Mouse (Mus musculus): ENCODE data around the gene C5ar2. TPM values are rescaled to one million over a fixed set of nuclear protein-coding genes. Genes with fewer than 3 reads are reported as not detected.

Gene C5ar2
- polyA plus RNA-seq, 1 experiment from 2014 or later, result 1.2 TPM

DNA sequence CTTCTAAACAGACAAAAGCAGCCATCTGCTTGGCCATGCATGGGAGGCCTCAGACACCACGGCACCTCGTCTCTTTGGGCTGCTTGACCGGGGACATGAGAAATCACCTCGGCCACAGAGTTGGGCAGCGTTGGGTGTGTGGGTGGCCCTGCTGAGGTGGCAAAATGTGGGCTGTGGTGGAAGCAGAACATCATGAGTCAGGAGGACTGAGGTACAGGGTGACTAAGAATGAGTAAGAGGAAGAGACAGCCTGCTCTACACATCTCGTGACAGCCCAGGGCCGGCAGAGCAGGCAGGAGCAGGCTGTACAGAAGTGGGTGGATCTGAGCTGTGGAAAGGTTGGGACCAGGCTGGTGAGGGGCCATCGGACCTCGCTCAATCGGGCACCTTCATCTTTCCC lies 36.5 kb downstream of the C5ar2 start:
- Histone ChIP-seq H3K9ac (replicated peaks) (no peak overlapping the region), H3K4me3 (ENCODE audit: low read depth, low read length) (no peak overlapping the region), H3K27ac (ENCODE audit: low read depth) (0 out of 2 replicates have a peak overlapping the region, but pooled peaks have one; percentile 18), H3K4me2 (ENCODE audit: low read depth, low read length) (no peak overlapping the region), H3K36me3 (replicated peaks; ENCODE audit: insufficient read depth, low read length) (peaks cover 36% of the 10 kb centered on the region), H3K9me3 (ENCODE audit: low read length) (no peaks in the 10 kb centered on the region), H3K27me3 (ENCODE audit: insufficient read depth, low read length) (no peaks in the 10 kb centered on the region), H3K4me1 (ENCODE audit: insufficient read depth) (no peaks in the 10 kb centered on the region)
- peak; percentile 77 for ATAC-seq
- DNase-seq, result no peak
- TF ChIP-seq EP300 (IDR thresholded peaks at IDR 0.05; ENCODE audit: low read depth) (no peak), CTCF (IDR thresholded peaks at IDR 0.05; ENCODE audit: low read depth) (no peak)
- WGBS (ENCODE audit: insufficient replicate concordance), result 77% methylated on average over 10 of the region's 10 CpGs

DNA sequence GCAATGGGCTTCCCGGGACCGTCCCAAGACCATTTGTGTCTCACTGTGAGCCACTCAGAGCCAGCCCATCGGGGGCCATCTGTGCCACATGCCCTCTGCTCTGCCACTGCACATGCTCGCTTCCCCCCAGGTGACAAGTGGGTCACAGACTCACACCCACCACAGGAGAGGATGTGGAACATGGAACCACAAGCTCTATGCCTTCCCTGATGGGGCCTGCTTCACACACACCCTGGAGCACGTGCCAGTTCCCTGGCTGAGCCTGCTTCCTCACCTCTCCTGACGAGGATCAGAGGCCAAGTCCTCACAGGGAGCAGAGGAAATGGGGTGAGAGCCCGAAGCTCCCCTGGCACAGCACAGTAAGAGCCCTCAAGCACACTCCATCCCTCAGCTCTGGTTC lies 36.9 kb downstream of the C5ar2 start:
- H3K27ac ChIP-seq (ENCODE audit: low read depth), result no peak overlapping the region
- 69% methylated on average over 7 of the region's 7 CpGs for whole genome bisulfite sequencing (ENCODE audit: insufficient replicate concordance)
- DNase-seq, result no peak
- no peaks in the 10 kb centered on the region for H3K4me1 ChIP-seq (ENCODE audit: insufficient read depth)
- H3K9me3 ChIP-seq (ENCODE audit: low read length), result no peaks in the 10 kb centered on the region
- H3K36me3 ChIP-seq (replicated peaks; ENCODE audit: insufficient read depth, low read length), result peaks cover 35% of the 10 kb centered on the region
- no peak overlapping the region for H3K9ac ChIP-seq (replicated peaks)
- H3K27me3 ChIP-seq (ENCODE audit: insufficient read depth, low read length), result no peaks in the 10 kb centered on the region
- ATAC-seq, result peak; percentile 28; the same call in 1 of the 2 replicates
- TF ChIP-seq EP300 (IDR thresholded peaks at IDR 0.05; ENCODE audit: low read depth), result no peak
- TF ChIP-seq CTCF (IDR thresholded peaks at IDR 0.05; ENCODE audit: low read depth), result no peak
- H3K4me2 ChIP-seq (ENCODE audit: low read depth, low read length), result no peak overlapping the region
- H3K4me3 ChIP-seq (ENCODE audit: low read depth, low read length), result no peak overlapping the region

DNA sequence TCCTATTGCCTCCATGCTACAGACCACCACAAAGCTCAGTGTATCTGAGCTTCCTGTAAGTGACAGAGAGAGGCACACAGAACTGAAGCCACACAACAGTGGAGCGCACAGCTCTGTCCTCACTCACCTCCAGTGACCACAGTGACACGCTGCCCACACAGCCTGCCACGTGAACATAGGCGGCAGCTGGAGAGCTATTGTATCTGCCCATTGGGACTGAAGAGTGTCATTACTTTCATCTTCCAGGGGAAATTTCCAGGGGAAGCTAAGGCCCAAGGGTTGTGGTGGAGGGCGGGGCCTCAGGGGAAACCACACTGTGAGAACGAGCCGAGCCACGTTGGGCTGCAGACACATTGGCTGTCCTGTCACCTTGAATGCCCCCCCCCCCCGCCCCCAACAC lies 39.2 kb downstream of the C5ar2 start:
- Histone ChIP-seq H3K4me3 (ENCODE audit: low read depth, low read length) (no peak overlapping the region), H3K9ac (replicated peaks) (no peak overlapping the region), H3K4me1 (ENCODE audit: insufficient read depth) (no peaks in the 10 kb centered on the region), H3K9me3 (ENCODE audit: low read length) (no peaks in the 10 kb centered on the region), H3K27me3 (ENCODE audit: insufficient read depth, low read length) (no peaks in the 10 kb centered on the region), H3K36me3 (replicated peaks; ENCODE audit: insufficient read depth, low read length) (peaks cover 27% of the 10 kb centered on the region), H3K27ac (ENCODE audit: low read depth) (no peak overlapping the region), H3K4me2 (ENCODE audit: low read depth, low read length) (no peak overlapping the region)
- no peak for TF ChIP-seq EP300 (IDR thresholded peaks at IDR 0.05; ENCODE audit: low read depth)
- TF ChIP-seq CTCF (IDR thresholded peaks at IDR 0.05; ENCODE audit: low read depth), result no peak
- no peak for DNase-seq
- WGBS (ENCODE audit: insufficient replicate concordance), result 65% methylated on average over 8 of the region's 9 CpGs
- ATAC-seq, result no peak

DNA sequence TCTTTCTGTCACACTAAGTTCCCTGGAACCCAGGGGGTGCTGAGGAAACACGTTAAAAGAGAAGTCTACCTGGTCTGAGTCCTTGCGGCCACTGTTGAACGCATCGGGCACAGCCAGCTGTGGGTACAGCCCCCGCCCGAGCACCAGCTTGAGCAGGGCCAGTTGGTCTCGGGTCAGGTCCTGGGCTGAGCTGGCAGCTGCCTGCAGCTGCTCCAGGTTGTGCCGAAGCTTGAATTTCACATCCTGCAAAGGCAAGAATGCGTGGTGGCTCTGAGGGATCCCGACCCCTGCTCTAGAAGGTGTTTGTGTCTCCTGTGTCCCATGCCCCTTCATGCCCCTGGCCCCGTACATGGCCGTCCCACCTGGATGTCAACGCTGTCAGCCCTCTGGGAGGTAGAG lies 40.5 kb downstream of the C5ar2 start:
- H3K4me1 ChIP-seq (ENCODE audit: insufficient read depth), result no peaks in the 10 kb centered on the region
- no peak overlapping the region for H3K9ac ChIP-seq (replicated peaks)
- no peak for ATAC-seq
- TF ChIP-seq CTCF (IDR thresholded peaks at IDR 0.05; ENCODE audit: low read depth) (no peak), EP300 (IDR thresholded peaks at IDR 0.05; ENCODE audit: low read depth) (no peak)
- peaks cover 25% of the 10 kb centered on the region for H3K36me3 ChIP-seq (replicated peaks; ENCODE audit: insufficient read depth, low read length)
- no peak for DNase-seq
- no peak overlapping the region for H3K4me2 ChIP-seq (ENCODE audit: low read depth, low read length)
- H3K4me3 ChIP-seq (ENCODE audit: low read depth, low read length), result no peak overlapping the region
- H3K27me3 ChIP-seq (ENCODE audit: insufficient read depth, low read length), result no peaks in the 10 kb centered on the region
- 88% methylated on average over 13 of the region's 13 CpGs for WGBS (ENCODE audit: insufficient replicate concordance)
- H3K27ac ChIP-seq (ENCODE audit: low read depth), result no peak overlapping the region
- no peaks in the 10 kb centered on the region for H3K9me3 ChIP-seq (ENCODE audit: low read length)

DNA sequence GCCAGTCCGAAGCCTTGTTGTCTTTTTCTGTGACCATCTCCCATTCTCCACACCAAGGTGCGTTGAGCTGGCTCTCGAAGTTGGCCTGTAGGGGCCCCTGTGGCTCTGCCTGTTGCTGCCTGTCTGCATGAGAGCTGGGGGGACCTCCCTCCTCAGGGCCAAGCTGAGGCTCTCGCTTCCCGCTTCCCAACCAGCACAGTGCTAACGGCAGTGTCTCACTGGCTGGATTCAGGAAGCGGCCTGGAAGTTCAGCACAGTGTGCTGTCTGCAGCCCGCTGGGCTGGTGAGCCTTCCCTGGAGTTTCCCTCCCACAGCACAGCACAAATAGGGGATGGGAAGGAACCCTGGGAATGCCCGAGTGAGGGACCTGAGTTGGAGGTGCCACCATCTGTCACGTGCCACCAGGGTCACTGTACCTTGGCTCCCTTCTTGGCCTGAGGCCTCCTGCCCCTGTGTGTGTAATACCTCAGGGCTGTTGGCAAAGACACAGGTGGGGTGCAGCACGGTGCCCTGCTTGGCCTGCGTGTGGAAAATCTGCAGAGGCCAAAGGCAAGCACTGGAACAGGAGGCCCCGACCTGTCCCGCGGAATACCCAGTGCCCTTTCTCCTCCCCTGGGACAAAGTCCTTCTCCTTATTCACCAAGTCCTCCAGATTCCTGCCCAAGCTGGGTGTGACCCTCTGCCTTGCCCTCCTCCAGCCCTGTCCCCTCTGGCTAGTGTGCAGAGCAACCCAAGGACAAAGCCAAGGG lies 41.0 kb downstream of the C5ar2 start:
- Histone ChIP-seq H3K36me3 (replicated peaks; ENCODE audit: insufficient read depth, low read length) (peaks cover 30% of the 10 kb centered on the region), H3K9ac (replicated peaks) (no peak overlapping the region)
- 81% methylated on average over 15 of the region's 15 CpGs for WGBS (ENCODE audit: insufficient replicate concordance)

DNA sequence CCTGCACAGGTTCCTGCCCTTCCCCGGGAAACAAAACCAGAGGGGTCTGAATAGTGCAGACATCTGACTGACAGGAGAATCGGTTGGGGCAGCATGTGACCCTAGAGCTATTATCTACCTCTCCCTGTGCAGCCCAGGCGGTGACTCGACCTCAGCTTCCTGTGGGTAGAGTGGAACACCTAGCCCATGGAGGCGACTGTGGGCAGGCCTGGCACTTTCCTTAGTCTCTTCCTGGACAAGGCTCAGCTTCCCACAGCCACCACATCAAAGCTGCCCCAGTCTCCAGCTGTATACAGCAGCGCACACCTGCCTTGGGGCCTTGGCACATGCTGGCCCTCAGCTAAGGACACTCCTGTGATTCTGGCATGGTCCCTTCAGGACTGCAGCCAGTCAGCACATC lies 42.8 kb downstream of the C5ar2 start:
- no peaks in the 10 kb centered on the region for H3K4me1 ChIP-seq (ENCODE audit: insufficient read depth)
- no peak overlapping the region for H3K9ac ChIP-seq (replicated peaks)
- H3K27me3 ChIP-seq (ENCODE audit: insufficient read depth, low read length), result no peaks in the 10 kb centered on the region
- H3K4me2 ChIP-seq (ENCODE audit: low read depth, low read length), result no peak overlapping the region
- H3K4me3 ChIP-seq (ENCODE audit: low read depth, low read length), result no peak overlapping the region
- 41% methylated on average over 6 of the region's 6 CpGs for WGBS (ENCODE audit: insufficient replicate concordance)
- no peak overlapping the region for H3K27ac ChIP-seq (ENCODE audit: low read depth)
- ATAC-seq (no peak), DNase-seq (no peak)
- no peaks in the 10 kb centered on the region for H3K9me3 ChIP-seq (ENCODE audit: low read length)
- TF ChIP-seq CTCF (IDR thresholded peaks at IDR 0.05; ENCODE audit: low read depth) (no peak), EP300 (IDR thresholded peaks at IDR 0.05; ENCODE audit: low read depth) (no peak)
- peaks cover 27% of the 10 kb centered on the region for H3K36me3 ChIP-seq (replicated peaks; ENCODE audit: insufficient read depth, low read length)

More for the DNA sequence above, 41.0 kb downstream of the C5ar2 start:
- Histone ChIP-seq H3K4me3 (ENCODE audit: low read depth, low read length) (no peak overlapping the region), H3K9me3 (ENCODE audit: low read length) (no peaks in the 10 kb centered on the region), H3K4me1 (ENCODE audit: insufficient read depth) (no peaks in the 10 kb centered on the region), H3K27me3 (ENCODE audit: insufficient read depth, low read length) (no peaks in the 10 kb centered on the region), H3K27ac (ENCODE audit: low read depth) (no peak overlapping the region), H3K4me2 (ENCODE audit: low read depth, low read length) (no peak overlapping the region)
- ATAC-seq (no peak), DNase-seq (no peak)
- no peak for TF ChIP-seq EP300 (IDR thresholded peaks at IDR 0.05; ENCODE audit: low read depth)
- no peak for TF ChIP-seq CTCF (IDR thresholded peaks at IDR 0.05; ENCODE audit: low read depth)
